Mouse (Mus musculus) embryonic facial prominence, embryonic 12.5 days (tissue): ENCODE measurements around the gene Tma16. TPM values are rescaled to one million over a fixed set of nuclear protein-coding genes. Genes with fewer than 3 reads are reported as not detected.
A peak's percentile ranks its signal among the peaks of the same experiment; 100 is the strongest.

Source experiments
- ATAC-seq: fragments of 200-750 bp; cut with Nextera tagmentation; 2 replicates; pipeline ENCODE4 v1.8.0; 2017; ENCODE audit not compliant: insufficient number of reproducible peaks, insufficient read depth, low FRiP score, low TSS enrichment
- H3K27ac ChIP-seq: fragments of 300-500 bp; sonication (generic); 2 replicates; pipeline ENCODE4 v1.5.1; 2016; ENCODE audit warnings: mild to moderate bottlenecking
- H3K27me3 ChIP-seq: fragments of 300-500 bp; sonication (generic); 2 replicates; pipeline ENCODE4 v1.6.1; 2016; ENCODE audit warnings: mild to moderate bottlenecking, moderate library complexity
- H3K36me3 ChIP-seq: fragments of 300-500 bp; sonication (generic); 2 replicates; pipeline ENCODE4 v1.6.1; 2016; ENCODE audit warnings: mild to moderate bottlenecking
- H3K4me1 ChIP-seq: fragments of 300-500 bp; sonication (generic); 2 replicates; pipeline ENCODE4 v1.6.1; 2016
- H3K4me2 ChIP-seq: fragments of 300-500 bp; sonication (generic); replicated peaks from 2 replicates; pipeline ENCODE4 v1.6.1; 2016; ENCODE audit warnings: mild to moderate bottlenecking, moderate library complexity
- H3K4me3 ChIP-seq: fragments of 300-500 bp; sonication (generic); 2 replicates; pipeline ENCODE4 v1.5.1; 2016; ENCODE audit warnings: mild to moderate bottlenecking
- H3K9ac ChIP-seq: fragments of 300-500 bp; sonication (generic); 2 replicates; pipeline ENCODE4 v1.6.1; 2016; ENCODE audit warnings: mild to moderate bottlenecking, moderate library complexity
- H3K9me3 ChIP-seq: fragments of 300-500 bp; sonication (generic); 2 replicates; pipeline ENCODE4 v1.6.1; 2016; ENCODE audit warnings: mild to moderate bottlenecking, moderate library complexity
- WGBS: fragments of 180-500 bp; shearing (Covaris S2); methylation state at CpG from one replicate; pipeline ENCODE4 v1.1.7; 2016; 5-methylcytosine and 5-hydroxymethylcytosine counted together
- polyA plus RNA-seq: library from polyadenylated mRNA; unstranded; fragments of >200 nt; fragmentation: Nextera tagmentation; extraction: Ambion mirVana; gene quantifications from 2 replicates; pipeline ENCODE4 v1.2.1, GENCODE M21; 2016

Gene Tma16
- polyA plus RNA-seq: 17.0 and 17.5 TPM in 2 replicates

DNA sequence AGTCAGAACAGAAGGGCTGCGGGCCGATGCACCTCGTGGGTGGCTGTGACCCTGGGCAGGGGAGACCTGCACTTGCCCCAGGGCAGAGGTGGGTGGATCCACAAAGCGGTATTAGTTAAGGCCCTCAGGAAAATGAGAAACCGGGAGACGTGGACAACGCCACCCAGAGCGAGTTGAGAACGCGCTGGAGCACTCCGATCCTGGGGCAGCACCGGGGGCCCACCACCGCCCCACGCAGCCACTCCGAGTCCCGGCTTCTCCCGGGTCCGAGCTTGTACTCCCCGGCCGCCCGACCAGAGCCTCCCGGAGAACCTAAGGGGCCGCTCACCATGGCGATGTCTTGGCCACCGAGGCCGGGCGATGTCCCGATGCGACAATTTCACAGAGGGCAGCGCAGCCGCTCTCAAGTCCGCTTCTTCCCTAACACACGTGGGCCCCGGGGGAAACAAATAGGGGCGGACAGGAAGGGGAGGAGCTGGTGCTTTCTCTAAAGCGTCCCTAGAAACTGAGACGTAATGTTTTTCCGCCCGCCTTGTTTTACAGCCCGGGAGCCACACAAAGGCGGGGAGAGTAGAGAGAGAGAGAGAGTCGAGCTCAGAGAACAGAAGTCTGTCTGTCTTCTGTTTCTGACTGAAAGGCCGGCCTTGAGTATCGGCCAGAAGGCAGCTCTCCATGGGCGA lies at the start of gene Tma16:
TSS of gene Tma16 (minus strand) at position 447 of the 680 bp plus-strand sequence.
- under 1% methylated on average over 45 of the region's 45 CpGs for WGBS
- H3K9me3 ChIP-seq: no peaks in the 10 kb centered on the region
- peak; percentile 90 for ATAC-seq
- peak within 1 kb of the TSS; percentile 52 for H3K4me2 ChIP-seq
- H3K27ac ChIP-seq: 0 out of 2 replicates have a peak within 1 kb of the TSS, but pooled peaks have one; percentile 54
- H3K9ac ChIP-seq: peak within 1 kb of the TSS; percentile 80
- peak within 1 kb of the TSS; percentile 94 for H3K4me3 ChIP-seq
- H3K4me1 ChIP-seq: peaks cover 3% of the 10 kb centered on the region; the same call in 1 of the 2 replicates
- H3K36me3 ChIP-seq: peaks cover 16% of the 10 kb centered on the region; the same call in 1 of the 2 replicates
- no peaks in the 10 kb centered on the region for H3K27me3 ChIP-seq

DNA sequence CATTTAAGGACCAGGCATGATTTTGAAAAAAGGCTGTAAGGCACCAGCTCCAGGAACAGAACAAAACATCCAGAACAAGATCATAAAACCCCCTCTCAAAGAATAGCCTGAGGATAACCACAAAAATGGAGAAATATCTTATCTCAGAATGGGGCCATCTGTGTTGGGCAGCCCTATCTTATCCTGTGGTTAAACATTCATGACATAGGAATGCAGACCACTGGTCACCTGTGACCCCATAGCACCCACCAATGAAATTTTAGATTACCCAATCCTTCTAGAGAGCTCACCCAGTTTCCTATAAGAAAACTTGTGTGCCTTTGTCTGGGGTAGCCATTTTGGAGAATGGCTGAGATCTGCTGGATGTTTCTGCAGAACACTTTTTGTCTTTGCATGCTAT lies 34.2 kb upstream of the Tma16 start:
- Histone ChIP-seq H3K9me3 (no peaks in the 10 kb centered on the region), H3K4me1 (no peaks in the 10 kb centered on the region), H3K4me3 (no peak overlapping the region), H3K27me3 (no peaks in the 10 kb centered on the region), H3K27ac (no peak overlapping the region), H3K36me3 (no peaks in the 10 kb centered on the region), H3K9ac (no peak overlapping the region), H3K4me2 (no peak overlapping the region)
- no peak for ATAC-seq

DNA sequence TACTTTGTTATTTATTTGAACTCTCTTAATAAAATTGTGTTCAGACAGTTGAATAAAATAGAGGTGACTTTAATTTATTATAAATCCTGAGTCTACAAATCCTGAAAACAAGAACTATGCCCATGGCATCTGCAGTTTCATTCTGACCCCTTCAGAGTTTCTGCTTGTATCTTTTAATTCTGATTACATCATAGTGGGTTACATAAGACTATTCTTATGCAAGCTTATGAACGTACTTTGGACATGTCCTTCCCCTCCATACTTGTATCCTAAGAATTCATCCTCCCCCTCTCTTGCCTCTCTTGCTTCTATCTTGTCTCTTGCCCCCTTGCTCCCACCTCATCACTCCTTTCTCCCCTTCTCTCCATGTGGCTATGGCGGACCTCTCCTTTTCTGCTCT lies 32.8 kb upstream of the Tma16 start:
- H3K4me1 ChIP-seq: no peaks in the 10 kb centered on the region
- H3K4me2 ChIP-seq: no peak overlapping the region
- ATAC-seq: no peak
- H3K27ac ChIP-seq: no peak overlapping the region
- WGBS: 81% methylated on average over 2 of the region's 2 CpGs
- no peaks in the 10 kb centered on the region for H3K36me3 ChIP-seq
- no peak overlapping the region for H3K9ac ChIP-seq
- no peaks in the 10 kb centered on the region for H3K27me3 ChIP-seq
- H3K4me3 ChIP-seq: no peak overlapping the region
- no peaks in the 10 kb centered on the region for H3K9me3 ChIP-seq

DNA sequence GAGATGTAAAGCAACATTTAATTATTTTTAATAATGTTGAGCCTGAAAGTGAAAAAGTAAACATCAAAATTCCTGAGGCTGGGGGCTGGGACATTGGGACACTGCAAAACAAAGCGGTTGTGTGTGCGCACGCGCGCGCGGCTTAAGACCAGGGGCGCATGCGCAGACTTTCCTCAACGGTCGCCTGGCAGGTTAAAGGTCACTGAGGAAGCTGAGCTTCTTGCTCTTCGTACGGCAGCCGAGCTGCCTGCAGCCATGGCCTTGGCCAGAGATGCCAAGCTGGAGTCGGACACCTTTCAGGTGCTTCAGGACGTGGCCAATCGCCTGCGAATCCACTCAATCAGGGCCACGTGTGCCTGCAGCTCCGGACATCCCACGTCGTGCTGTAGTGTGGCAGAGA lies 25.2 kb upstream of the Tma16 start, which contains the start of gene Tktl2:
TSS of gene Tktl2 (plus strand) at position 220 of the 400 bp plus-strand sequence.
- Histone ChIP-seq H3K4me3 (no peak within 1 kb of the TSS), H3K9ac (no peak within 1 kb of the TSS), H3K4me2 (no peak within 1 kb of the TSS), H3K4me1 (no peaks in the 10 kb centered on the region), H3K36me3 (no peaks in the 10 kb centered on the region), H3K9me3 (no peaks in the 10 kb centered on the region), H3K27me3 (no peaks in the 10 kb centered on the region), H3K27ac (no peak within 1 kb of the TSS)
- 94% methylated on average over 22 of the region's 22 CpGs for WGBS
- no peak for ATAC-seq

DNA sequence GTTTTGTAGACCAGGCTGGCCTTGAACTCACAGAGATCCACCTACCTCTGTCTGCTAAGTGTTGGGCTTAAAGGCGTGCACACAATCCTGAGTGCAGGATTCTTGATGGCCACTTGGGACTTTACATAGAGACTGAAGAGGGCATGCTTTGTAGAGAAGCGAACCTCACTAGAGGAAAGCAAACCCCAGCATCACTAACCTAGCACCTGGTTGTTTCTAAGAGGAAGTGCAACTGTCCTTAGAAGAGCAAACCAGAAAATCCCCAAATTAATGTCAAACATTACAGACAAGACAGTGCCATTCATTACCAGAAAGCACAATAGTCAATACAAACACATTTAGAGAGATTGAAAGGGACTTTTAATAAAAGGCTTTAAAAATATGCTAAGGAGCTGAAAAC lies 17.1 kb upstream of the Tma16 start:
- Histone ChIP-seq H3K4me3 (no peak overlapping the region), H3K9ac (no peak overlapping the region), H3K9me3 (no peaks in the 10 kb centered on the region), H3K4me1 (no peaks in the 10 kb centered on the region), H3K36me3 (no peaks in the 10 kb centered on the region), H3K27me3 (no peaks in the 10 kb centered on the region), H3K4me2 (no peak overlapping the region), H3K27ac (no peak overlapping the region)
- 75% methylated on average over 2 of the region's 2 CpGs for WGBS
- ATAC-seq: no peak

DNA sequence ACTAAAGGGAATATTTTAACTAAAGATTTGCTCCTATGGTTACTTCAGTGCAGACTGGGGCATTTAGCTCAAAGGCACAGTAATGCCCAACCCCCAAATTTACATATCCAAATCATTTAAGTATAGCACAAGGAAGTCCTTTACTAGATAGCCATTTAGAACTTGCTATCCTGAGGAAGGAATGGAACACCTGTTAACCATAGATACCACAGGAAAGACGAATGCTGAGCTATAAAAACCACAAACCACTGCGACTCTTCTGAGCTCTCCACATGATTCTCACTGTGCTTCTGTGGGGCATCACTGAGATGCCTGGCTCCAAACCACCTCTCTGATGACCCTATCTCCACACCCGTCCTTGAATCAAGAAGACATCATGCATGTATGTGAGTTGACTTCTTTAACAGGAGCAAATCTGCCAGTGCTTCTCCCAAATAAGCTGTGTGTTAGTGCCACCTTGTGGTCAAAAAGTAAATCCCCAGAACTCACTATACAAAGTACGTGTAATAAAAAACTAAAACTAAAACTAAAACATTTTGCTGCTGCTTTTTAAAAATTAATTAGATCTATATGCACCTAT lies 10.8 kb upstream of the Tma16 start:
- 34% methylated on average over 4 of the region's 4 CpGs for WGBS
- Histone ChIP-seq H3K4me2 (no peak overlapping the region), H3K36me3 (no peaks in the 10 kb centered on the region), H3K9ac (no peak overlapping the region), H3K9me3 (no peaks in the 10 kb centered on the region), H3K4me1 (no peaks in the 10 kb centered on the region), H3K4me3 (no peak overlapping the region), H3K27ac (no peak overlapping the region), H3K27me3 (0 out of 2 replicates have a peak, but pooled peaks cover 4% of the 10 kb centered on the region)
- no peak for ATAC-seq

DNA sequence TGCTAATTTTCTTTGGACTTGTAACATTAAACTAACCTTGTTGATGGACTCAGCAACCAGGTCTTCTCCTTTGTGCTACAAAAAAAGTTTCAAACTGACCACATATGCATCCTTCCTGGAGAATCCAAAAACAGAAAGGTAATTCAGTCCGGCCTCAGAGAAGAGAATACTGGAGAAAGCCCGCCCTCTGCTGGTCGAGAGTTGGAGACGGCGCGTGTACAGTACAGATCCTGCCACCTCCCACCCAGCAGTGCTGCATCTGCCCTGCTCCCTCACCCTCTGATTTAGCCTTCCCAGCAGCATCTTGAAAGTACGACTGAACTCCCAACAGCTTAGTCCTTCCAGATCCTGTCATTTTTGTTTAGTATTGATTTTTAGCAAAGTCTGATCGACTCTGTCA lies 9.4 kb upstream of the Tma16 start:
- Histone ChIP-seq H3K27ac (no peak overlapping the region), H3K9me3 (no peaks in the 10 kb centered on the region), H3K4me1 (no peaks in the 10 kb centered on the region), H3K4me3 (no peak overlapping the region), H3K27me3 (0 out of 2 replicates have a peak, but pooled peaks cover 4% of the 10 kb centered on the region), H3K9ac (no peak overlapping the region), H3K4me2 (no peak overlapping the region), H3K36me3 (no peaks in the 10 kb centered on the region)
- ATAC-seq: no peak
- WGBS: 7% methylated on average over 8 of the region's 8 CpGs

DNA sequence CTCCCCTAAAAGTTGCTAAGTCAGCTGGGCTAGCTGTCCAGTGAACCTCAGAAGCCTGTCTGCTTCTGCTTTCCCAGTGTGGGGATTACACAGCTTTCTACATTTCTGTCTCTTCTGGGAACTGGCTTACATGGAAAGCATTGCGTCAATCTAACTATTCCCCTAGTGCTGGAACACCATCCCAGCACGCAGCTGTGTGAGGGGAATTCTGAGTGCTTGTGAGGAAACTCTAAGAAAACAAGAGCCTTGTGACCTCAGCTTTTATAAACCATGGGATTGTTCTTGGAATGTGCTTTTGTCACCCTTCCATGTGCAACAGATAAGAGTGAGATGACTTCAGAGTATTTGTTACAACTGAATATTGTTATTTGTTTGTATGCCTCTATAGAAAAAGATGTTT lies 8.2 kb upstream of the Tma16 start:
- no peak overlapping the region for H3K9ac ChIP-seq
- H3K4me3 ChIP-seq: no peak overlapping the region
- ATAC-seq: no peak
- H3K9me3 ChIP-seq: no peaks in the 10 kb centered on the region
- H3K27me3 ChIP-seq: 0 out of 2 replicates have a peak, but pooled peaks cover 4% of the 10 kb centered on the region
- no peak overlapping the region for H3K4me2 ChIP-seq
- 79% methylated on average over 2 of the region's 2 CpGs for WGBS
- no peaks in the 10 kb centered on the region for H3K36me3 ChIP-seq
- H3K27ac ChIP-seq: no peak overlapping the region
- no peaks in the 10 kb centered on the region for H3K4me1 ChIP-seq

DNA sequence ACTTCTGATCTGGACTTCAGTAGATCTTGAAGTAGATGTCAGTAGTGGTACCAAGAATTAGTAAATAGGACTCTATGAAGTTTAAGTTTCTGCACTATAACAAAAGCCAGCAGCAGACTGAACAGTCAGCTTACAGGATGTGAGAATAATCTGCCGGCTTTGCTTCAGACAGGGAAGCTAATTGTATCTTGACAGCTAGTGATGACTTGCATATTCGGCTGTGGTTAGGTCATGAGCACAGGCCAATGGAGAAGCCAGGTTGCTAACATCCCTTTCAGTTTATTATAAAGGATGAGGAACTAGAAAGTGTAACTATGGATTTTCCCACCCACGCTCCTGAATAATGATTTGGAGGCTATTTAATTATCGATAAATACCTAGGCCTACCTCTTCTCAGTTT lies 4.3 kb upstream of the Tma16 start:
- Histone ChIP-seq H3K9me3 (no peaks in the 10 kb centered on the region), H3K4me3 (no peak overlapping the region), H3K36me3 (no peaks in the 10 kb centered on the region), H3K4me1 (no peaks in the 10 kb centered on the region), H3K27ac (no peak overlapping the region), H3K27me3 (no peaks in the 10 kb centered on the region), H3K9ac (no peak overlapping the region), H3K4me2 (no peak overlapping the region)
- no peak for ATAC-seq
- 82% methylated on average over 4 of the region's 4 CpGs for WGBS

DNA sequence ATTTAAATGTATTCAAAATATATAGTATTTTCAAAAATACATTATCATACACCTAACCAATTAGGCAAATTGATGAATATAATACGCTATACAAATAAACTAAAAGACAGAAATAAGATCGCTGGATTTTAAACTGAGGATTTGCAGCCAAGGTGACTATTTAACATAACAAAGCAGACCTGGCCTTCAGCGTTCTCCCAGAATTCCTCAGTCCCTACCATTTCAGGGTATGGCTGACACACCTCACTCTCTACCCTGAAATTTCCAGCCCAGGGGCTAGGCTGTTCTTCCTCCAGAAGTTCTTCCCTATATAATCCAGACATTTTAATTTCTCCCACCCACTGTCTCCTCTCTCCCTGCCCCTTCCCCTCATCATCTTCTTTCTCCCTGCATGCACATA lies 2.2 kb upstream of the Tma16 start:
- Histone ChIP-seq H3K4me1 (peaks cover 3% of the 10 kb centered on the region; the same call in 1 of the 2 replicates), H3K27ac (no peak overlapping the region), H3K36me3 (no peaks in the 10 kb centered on the region), H3K4me3 (no peak overlapping the region), H3K9ac (no peak overlapping the region), H3K27me3 (no peaks in the 10 kb centered on the region), H3K9me3 (no peaks in the 10 kb centered on the region), H3K4me2 (no peak overlapping the region)
- no peak for ATAC-seq
- WGBS: 46% methylated on average over 3 of the region's 3 CpGs

DNA sequence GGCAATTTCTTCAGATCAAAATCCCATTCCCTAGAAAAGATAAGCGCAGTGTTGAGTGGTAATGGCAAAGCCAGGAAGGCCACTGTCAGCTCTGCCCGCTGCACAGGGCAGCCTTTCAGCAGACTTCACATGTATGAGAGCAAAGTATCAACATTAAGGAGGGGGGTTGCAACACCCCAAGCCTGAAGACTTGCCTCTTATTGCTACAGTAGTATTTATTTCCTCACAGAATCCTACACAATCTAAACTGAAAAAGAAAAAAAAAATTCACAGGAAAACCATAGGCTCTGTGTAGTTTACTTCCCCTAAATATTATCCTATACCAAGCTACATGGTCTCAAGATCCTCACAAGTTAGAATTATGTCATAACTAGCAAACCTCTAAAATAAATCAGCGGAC lies 9.4 kb downstream of the Tma16 start:
- peaks cover 46% of the 10 kb centered on the region for H3K36me3 ChIP-seq

DNA sequence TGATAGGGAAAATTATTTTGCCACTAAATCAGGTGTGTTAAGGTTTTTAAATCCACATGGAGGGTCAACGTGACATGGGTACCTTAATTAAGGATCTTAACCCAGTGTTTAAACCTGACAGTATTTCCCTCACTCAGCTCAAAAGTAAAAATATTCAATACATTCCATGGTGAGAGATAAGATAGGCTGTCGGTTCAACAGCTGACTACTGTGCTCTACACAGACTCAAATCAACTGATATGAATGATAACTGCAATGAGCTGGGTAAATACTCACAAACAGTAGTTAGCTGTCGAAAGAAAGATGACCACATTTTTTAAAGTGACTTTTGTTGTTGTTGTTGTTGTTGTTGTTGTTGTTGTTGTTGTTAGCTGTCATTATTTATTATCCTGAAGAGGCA lies 16.5 kb downstream of the Tma16 start:
- Histone ChIP-seq H3K9me3 (no peaks in the 10 kb centered on the region), H3K4me2 (no peak overlapping the region), H3K36me3 (no peaks in the 10 kb centered on the region), H3K27ac (no peak overlapping the region), H3K4me3 (no peak overlapping the region), H3K4me1 (no peaks in the 10 kb centered on the region), H3K27me3 (no peaks in the 10 kb centered on the region), H3K9ac (no peak overlapping the region)
- ATAC-seq: no peak
- 84% methylated on average over 3 of the region's 3 CpGs for WGBS

More for the DNA sequence above, 9.4 kb downstream of the Tma16 start:
- H3K27ac ChIP-seq: no peak overlapping the region
- no peak overlapping the region for H3K4me3 ChIP-seq
- WGBS: 97% methylated on average over 3 of the region's 3 CpGs
- no peaks in the 10 kb centered on the region for H3K4me1 ChIP-seq
- H3K9ac ChIP-seq: no peak overlapping the region
- no peak overlapping the region for H3K4me2 ChIP-seq
- H3K27me3 ChIP-seq: no peaks in the 10 kb centered on the region
- ATAC-seq: no peak
- no peaks in the 10 kb centered on the region for H3K9me3 ChIP-seq
